Mouse (Mus musculus): ENCODE data around the gene Gpr137c. TPM values are rescaled to one million over a fixed set of nuclear protein-coding genes. Genes with fewer than 3 reads are reported as not detected.
A peak's percentile ranks its signal among the peaks of the same experiment; 100 is the strongest.

Gene Gpr137c
- polyA plus RNA-seq, 1 experiment from 2014 or later, result 3.1 TPM

- ATAC-seq (peak; percentile 74), DNase-seq (ENCODE audit: low read depth, low spot score) (peak; percentile 59)
- H3K27me3 ChIP-seq, result no peaks in the 10 kb centered on the region
- in situ Hi-C loops (cut with MboI; ENCODE audit: low pct_unique_long_range_greater_than_20kb), result no loop called here
- ChIA-PET POLR2A (interaction anchor here (1.9 kb wide), 1 partner anchor 11 kb away, joined by 5 read pairs; the partner anchor contains the start of gene Ero1l), CTCF (interaction anchor here (1.2 to 1.8 kb wide), 9 partner anchors 10 to 328 kb away, joined by 3 to 14 read pairs (median 5); partner anchors contain the start of genes Ero1l and Styx)
- TF ChIP-seq CTCF (IDR thresholded peaks at IDR 0.05), result peak; percentile 97
These were observed 110.2 kb downstream of the Gpr137c start, which contains the start of gene Psmc6 for GRCm38 (mm10) chr14:45329589-45330181. Gene Psmc6 (plus strand): TSS chr14:45329788.

Other genes with a start within 250 kb of the Gpr137c start
- 0.09 TPM for gene Ptger2, start 231.5 kb upstream of the Gpr137c start, polyA plus RNA-seq (2021)
- 19.2 TPM for gene Txndc16, start 611 bp downstream of the Gpr137c start, polyA plus RNA-seq (2021)
- 74.1 TPM for gene Ero1l, start 99.1 kb downstream of the Gpr137c start, polyA plus RNA-seq (2021)
- gene Psmc6, start 110.1 kb downstream of the Gpr137c start, polyA plus RNA-seq (2021), result 175 TPM
- gene Styx, start 131.4 kb downstream of the Gpr137c start, polyA plus RNA-seq (2021), result 18.6 TPM
- 101 TPM for gene Gnpnat1, start 185.2 kb downstream of the Gpr137c start, polyA plus RNA-seq (2021)